Mouse (Mus musculus) monocyte, adult 5-6 weeks (primary cell): Measurements from ENCODE around the gene Clcnka. TPM values are rescaled to one million over a fixed set of nuclear protein-coding genes. Genes with fewer than 3 reads are reported as not detected.

Experiments
- ATAC-seq: fragments of 153-309, 156-312 bp; replicated peaks from 2 replicates; pipeline ENCODE4 v1.8.0; 2017; ENCODE audit warnings: mild to moderate bottlenecking; ENCODE audit not compliant: low TSS enrichment, insufficient number of reproducible peaks, severe bottlenecking, poor library complexity, low FRiP score
- total RNA-seq: library from RNA; stranded (forward); fragments of 200-1000, 200-491, 200-594 nt; gene quantifications from 3 replicates; pipeline ENCODE4 v1.2.3, GENCODE M21; 2017

The Clcnka gene
- not detected in 3 replicates for total RNA-seq

- no peak for ATAC-seq
These were observed at the start of gene Clcnka for GRCm38 (mm10) chr4:141398545-141398944. Gene Clcnka, minus strand, starts transcription at chr4:141398724.

DNA sequence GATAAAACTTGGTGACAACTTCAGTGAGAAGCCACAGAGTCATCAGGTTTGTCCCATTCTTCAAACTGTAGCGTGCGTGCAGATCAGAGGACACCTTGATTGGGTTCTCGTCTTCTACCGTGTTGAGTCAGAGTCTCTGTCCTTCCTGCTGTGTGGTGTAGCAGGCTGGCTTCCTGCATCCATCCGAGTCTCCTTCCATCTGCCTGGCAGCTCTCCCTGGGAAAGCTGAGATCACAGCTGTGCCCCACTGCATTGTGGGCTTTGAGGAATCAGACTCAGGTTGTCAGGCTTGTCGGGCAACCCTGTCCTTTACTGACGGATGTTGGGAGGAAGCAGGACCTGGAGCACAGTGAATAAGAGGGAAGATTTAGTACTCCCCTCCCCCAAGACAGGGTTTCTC is 47.7 kb upstream of the Clcnka start:
- ATAC-seq = no peak

DNA sequence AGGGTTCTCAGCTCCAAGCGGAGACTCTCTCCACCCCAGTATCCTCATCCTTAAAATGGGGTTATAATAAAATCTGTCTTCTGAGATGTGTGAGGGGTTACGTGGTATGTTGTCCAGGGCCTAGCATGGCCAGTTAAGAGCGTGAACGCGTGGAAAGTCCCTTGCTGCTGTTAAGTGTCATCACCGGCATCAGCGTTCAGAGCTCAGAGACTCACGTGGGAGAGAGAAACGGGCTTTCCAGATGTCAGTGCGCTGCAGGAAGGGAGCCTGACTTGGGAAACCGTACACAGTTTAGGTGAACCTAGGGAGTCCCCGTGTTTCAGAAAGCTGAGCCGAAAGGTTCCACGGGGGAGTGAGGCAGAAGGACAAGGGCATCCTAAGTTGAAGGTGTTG is 46.8 kb upstream of the Clcnka start:
- ATAC-seq = no peak

- ATAC-seq = peak; percentile 93
These were observed 46.2 kb upstream of the Clcnka start, which contains the start of gene Zbtb17 for GRCm38 (mm10) chr4:141444451-141445327. Gene Zbtb17, plus strand, starts transcription at chr4:141444654.

DNA sequence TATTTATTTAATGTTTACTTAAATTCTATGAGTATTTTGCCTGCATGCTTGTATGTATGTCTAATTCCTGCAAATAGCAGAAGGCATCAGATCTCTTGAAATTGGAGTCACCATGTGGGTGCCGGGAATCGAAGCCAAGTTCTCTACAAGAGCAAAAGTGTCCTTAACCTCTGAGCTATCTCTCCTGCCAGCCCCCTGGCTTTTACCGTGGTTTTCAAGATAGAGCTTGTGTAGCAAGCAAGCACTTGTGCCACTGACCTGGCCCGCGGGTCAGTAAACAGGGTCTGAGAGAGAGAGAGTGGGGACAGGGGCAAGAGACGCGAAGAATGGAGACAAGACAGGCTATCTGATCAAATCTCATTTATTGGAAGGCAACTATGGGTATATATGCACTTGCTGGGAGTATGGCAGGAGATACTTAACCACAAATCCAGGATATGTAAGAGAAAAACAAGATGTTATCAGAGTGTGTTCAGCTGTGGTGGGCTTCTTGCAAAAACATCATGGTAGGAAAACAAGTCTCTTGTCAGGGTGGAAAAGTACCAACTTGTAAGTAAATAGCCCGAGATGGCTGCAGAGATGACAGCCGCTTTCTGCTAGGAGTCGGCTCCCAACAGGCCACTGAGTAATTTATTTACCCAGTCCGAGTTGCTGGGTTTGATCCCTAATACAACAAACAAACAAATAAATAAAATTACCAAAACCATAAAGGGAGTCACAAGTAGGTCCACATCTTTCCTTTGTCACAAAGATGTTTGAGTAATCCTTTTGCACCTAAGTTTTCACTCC is 45.3 kb upstream of the Clcnka start:
- ATAC-seq = no peak

GRCm38 (mm10) chr4:141440877-141441276 is 42.4 kb upstream of the Clcnka start:
- ATAC-seq = no peak

GRCm38 (mm10) chr4:141439083-141439803 is 40.7 kb upstream of the Clcnka start:
- no peak for ATAC-seq

- ATAC-seq = no peak
These were observed 37.5 kb upstream of the Clcnka start, which contains the start of gene Srarp for GRCm38 (mm10) chr4:141435974-141436373. Gene Srarp, minus strand, starts transcription at chr4:141436105.

DNA sequence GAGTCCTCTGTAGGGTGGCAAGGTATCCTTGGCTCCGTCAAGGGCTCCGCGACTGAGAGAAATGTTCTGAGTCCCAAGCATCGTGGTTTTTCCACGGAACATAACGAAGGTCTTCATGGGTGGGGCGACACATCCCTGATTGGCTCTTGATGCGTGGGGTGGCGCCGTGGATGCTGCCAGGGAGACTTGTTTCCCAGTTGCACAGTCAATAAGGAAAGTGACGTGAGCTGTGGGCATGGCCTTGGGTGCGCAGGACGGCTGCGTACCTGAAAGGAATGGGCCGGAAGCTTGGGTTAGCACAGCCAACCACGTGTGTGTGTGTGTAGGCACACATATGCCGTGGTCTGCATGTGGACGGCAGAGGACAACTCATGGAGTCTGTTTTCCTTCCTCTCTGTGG is 34.7 kb upstream of the Clcnka start:
- no peak for ATAC-seq

GRCm38 (mm10) chr4:141432666-141433065 is 34.1 kb upstream of the Clcnka start:
- no peak for ATAC-seq

GRCm38 (mm10) chr4:141430997-141431396 is 32.5 kb upstream of the Clcnka start:
- peak; percentile 94 for ATAC-seq

DNA sequence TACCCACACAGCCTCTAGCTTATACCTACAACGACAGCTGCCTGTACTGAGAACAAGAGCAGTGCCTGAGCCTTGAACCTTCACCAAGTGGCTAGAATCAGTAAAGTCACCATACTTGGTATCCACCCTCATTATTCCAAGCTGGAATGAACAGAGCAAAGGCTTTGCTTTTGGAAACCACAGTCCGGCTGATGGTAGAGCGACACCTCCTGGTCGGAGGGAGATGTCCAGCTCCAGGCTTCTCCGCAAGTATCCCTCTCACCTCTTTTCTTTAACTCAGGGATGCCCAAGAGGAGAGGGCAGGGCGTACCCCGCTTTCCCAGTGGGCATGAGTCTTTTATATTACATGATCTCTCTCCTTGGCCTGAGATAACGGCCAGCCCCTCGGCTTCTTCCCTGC is 31.3 kb upstream of the Clcnka start:
- no peak for ATAC-seq

- no peak for ATAC-seq
These were observed 30.9 kb upstream of the Clcnka start for GRCm38 (mm10) chr4:141429381-141429780.

- no peak for ATAC-seq
These were observed 29.4 kb upstream of the Clcnka start for GRCm38 (mm10) chr4:141427921-141428320.

GRCm38 (mm10) chr4:141426796-141427745 is 28.5 kb upstream of the Clcnka start:
- no peak for ATAC-seq

- 0 out of 2 replicates have a peak, but pooled peaks have one; percentile 25 for ATAC-seq
These were observed 27.3 kb upstream of the Clcnka start for GRCm38 (mm10) chr4:141425484-141426479.
